Mouse (Mus musculus): ENCODE measurements around the gene Gm20388. TPM values are rescaled to one million over a fixed set of nuclear protein-coding genes. Genes with fewer than 3 reads are reported as not detected.

Gm20388 gene
- total RNA-seq, 1 experiment, result 27.0 TPM

DNA sequence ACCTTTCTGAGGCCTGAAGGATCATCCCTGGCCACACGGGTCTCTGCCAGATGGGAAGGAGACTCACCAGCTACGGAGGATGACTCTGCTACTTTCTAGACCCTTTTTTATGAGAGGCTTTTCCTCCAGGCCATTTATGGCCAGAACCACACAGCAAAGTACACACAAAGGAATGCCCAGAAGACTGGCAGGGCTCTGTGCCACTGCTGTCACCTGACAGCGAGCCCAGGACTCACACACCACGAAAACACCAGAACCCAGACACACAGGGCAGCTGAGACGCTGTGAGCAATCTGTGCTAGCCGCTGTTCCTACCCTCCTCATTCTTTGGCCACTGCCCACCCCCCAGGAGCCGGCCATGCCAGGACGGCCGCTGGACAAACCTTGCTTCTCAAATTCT is 4465.1 kb downstream of the Gm20388 start:
- TF ChIP-seq ZNF384 (IDR thresholded peaks at IDR 0.05; ENCODE audit: low read depth, low read length) (no peak), MAFK (IDR thresholded peaks at IDR 0.05; ENCODE audit: insufficient read depth, low read depth, low read length) (no peak), CHD2 (IDR thresholded peaks at IDR 0.05; ENCODE audit: low read depth, low read length) (no peak), HCFC1 (IDR thresholded peaks at IDR 0.05; ENCODE audit: borderline replicate concordance, insufficient read depth, low read length) (no peak), ZC3H11A (IDR thresholded peaks at IDR 0.05; ENCODE audit: borderline replicate concordance, low read depth, low read length) (no peak)
- in situ Hi-C loops (cut with MboI; ENCODE audit: low sequenced_read_pairs in 2 of 2, unreplicated experiment in 2 of 2), result no loop called here
- no peak overlapping the region for H3K4me3 ChIP-seq (ENCODE audit: insufficient read depth in 1 of 2, low read depth in 1 of 2, low read length in 2 of 2, poor library complexity in 1 of 2, severe bottlenecking in 1 of 2)
- peaks cover 0 to 2% of the 10 kb centered on the region in 2 experiments; a peak in 3 of 4 replicates for H3K4me1 ChIP-seq (ENCODE audit: control insufficient read depth in 2 of 2, insufficient read depth in 2 of 2, low read length in 2 of 2, poor library complexity in 1 of 2)
- no peaks in the 10 kb centered on the region for H3K36me3 ChIP-seq (ENCODE audit: control insufficient read depth, insufficient read depth, low read length, poor library complexity, severe bottlenecking)
- H3K9me3 ChIP-seq (ENCODE audit: control insufficient read depth, insufficient read depth, low read depth, low read length), result no peaks in the 10 kb centered on the region
- no peak overlapping the region for H3K9ac ChIP-seq (ENCODE audit: insufficient read depth, low read depth, low read length, poor library complexity, severe bottlenecking)
- H3K27ac ChIP-seq (ENCODE audit: insufficient read depth, low read depth, low read length, poor library complexity, severe bottlenecking), result no peak overlapping the region; the same call in 1 of the 2 replicates
- DNase-seq (ENCODE audit: low read depth, low spot score), result no peak

DNA sequence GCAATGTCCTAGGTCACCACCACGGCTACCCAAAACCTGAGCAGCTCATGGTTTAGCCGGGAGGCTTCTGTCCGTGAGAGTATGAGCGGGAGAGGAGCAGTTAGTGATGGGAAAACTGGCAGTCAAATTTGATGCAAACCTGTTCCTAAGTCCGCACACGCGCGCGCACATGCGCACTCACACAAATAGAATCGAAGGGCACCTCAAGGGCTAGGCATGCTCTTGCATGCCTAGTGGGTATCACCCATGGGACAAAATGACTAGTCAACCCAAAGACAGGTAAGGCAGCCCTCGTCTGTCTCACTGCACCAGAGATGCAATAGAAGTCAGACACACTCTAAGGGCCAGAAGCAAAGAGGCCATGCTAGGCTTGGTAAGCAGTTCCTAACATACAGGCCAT is 4465.8 kb downstream of the Gm20388 start:
- Histone ChIP-seq H3K4me1 (ENCODE audit: control insufficient read depth in 2 of 2, insufficient read depth in 2 of 2, low read length in 2 of 2, poor library complexity in 1 of 2) (peaks cover 0 to under 1% of the 10 kb centered on the region in 2 experiments; a peak in 3 of 4 replicates), H3K27ac (ENCODE audit: insufficient read depth, low read depth, low read length, poor library complexity, severe bottlenecking) (no peak overlapping the region)
- no peak for DNase-seq (ENCODE audit: low read depth, low spot score)

DNA sequence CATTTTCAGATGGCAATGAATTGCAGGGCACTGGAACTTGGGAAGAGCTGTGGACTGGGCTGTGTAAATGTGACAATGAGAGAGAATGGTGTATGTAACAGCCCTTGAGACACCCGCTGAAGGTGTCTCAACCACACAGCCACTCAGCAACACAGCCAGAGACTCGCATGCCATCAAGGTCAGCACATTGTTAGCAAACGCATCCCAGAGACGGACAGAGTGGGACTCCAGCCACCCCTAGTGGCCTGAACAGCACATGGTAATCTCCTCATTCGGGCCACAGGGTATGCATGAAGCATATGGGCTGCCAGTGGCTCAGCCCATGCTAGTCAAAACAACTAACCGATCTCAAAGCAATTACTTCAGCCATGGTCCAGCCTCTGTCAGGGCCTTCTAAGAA is 4468.6 kb downstream of the Gm20388 start:
- in situ Hi-C loops (cut with MboI; ENCODE audit: low sequenced_read_pairs in 2 of 2, unreplicated experiment in 2 of 2), result no loop called here
- Histone ChIP-seq H3K36me3 (ENCODE audit: control insufficient read depth, insufficient read depth, low read length, poor library complexity, severe bottlenecking) (no peaks in the 10 kb centered on the region), H3K4me1 (ENCODE audit: control insufficient read depth in 2 of 2, insufficient read depth in 2 of 2, low read length in 2 of 2, poor library complexity in 1 of 2) (no peaks in the 10 kb centered on the region; a peak in 2 of 4 replicates), H3K4me3 (ENCODE audit: insufficient read depth in 1 of 2, low read depth in 1 of 2, low read length in 2 of 2, poor library complexity in 1 of 2, severe bottlenecking in 1 of 2) (no peak overlapping the region), H3K9me3 (ENCODE audit: control insufficient read depth, insufficient read depth, low read depth, low read length) (no peaks in the 10 kb centered on the region), H3K27ac (ENCODE audit: insufficient read depth, low read depth, low read length, poor library complexity, severe bottlenecking) (peak overlapping the region; percentile 12; the same call in 1 of the 2 replicates), H3K9ac (ENCODE audit: insufficient read depth, low read depth, low read length, poor library complexity, severe bottlenecking) (no peak overlapping the region)
- no peak for DNase-seq (ENCODE audit: low read depth, low spot score)
- TF ChIP-seq HCFC1 (IDR thresholded peaks at IDR 0.05; ENCODE audit: borderline replicate concordance, insufficient read depth, low read length) (no peak), ZNF384 (IDR thresholded peaks at IDR 0.05; ENCODE audit: low read depth, low read length) (no peak), MAFK (IDR thresholded peaks at IDR 0.05; ENCODE audit: insufficient read depth, low read depth, low read length) (no peak), ZC3H11A (IDR thresholded peaks at IDR 0.05; ENCODE audit: borderline replicate concordance, low read depth, low read length) (no peak), CHD2 (IDR thresholded peaks at IDR 0.05; ENCODE audit: low read depth, low read length) (no peak)

More for the DNA sequence above, 4465.8 kb downstream of the Gm20388 start:
- in situ Hi-C loops (cut with MboI; ENCODE audit: low sequenced_read_pairs in 2 of 2, unreplicated experiment in 2 of 2), result no loop called here
- no peak for TF ChIP-seq ZNF384 (IDR thresholded peaks at IDR 0.05; ENCODE audit: low read depth, low read length)
- no peak for TF ChIP-seq CHD2 (IDR thresholded peaks at IDR 0.05; ENCODE audit: low read depth, low read length)
- no peak for TF ChIP-seq ZC3H11A (IDR thresholded peaks at IDR 0.05; ENCODE audit: borderline replicate concordance, low read depth, low read length)
- no peak for TF ChIP-seq HCFC1 (IDR thresholded peaks at IDR 0.05; ENCODE audit: borderline replicate concordance, insufficient read depth, low read length)
- no peak for TF ChIP-seq MAFK (IDR thresholded peaks at IDR 0.05; ENCODE audit: insufficient read depth, low read depth, low read length)
- Histone ChIP-seq H3K9ac (ENCODE audit: insufficient read depth, low read depth, low read length, poor library complexity, severe bottlenecking) (no peak overlapping the region), H3K36me3 (ENCODE audit: control insufficient read depth, insufficient read depth, low read length, poor library complexity, severe bottlenecking) (no peaks in the 10 kb centered on the region), H3K9me3 (ENCODE audit: control insufficient read depth, insufficient read depth, low read depth, low read length) (no peaks in the 10 kb centered on the region), H3K4me3 (ENCODE audit: insufficient read depth in 1 of 2, low read depth in 1 of 2, low read length in 2 of 2, poor library complexity in 1 of 2, severe bottlenecking in 1 of 2) (peak overlapping the region in 1 of 2 experiments; percentile 30; a peak in 1 of 4 replicates)

- Histone ChIP-seq H3K4me3 (ENCODE audit: insufficient read depth in 1 of 2, low read depth in 1 of 2, low read length in 2 of 2, poor library complexity in 1 of 2, severe bottlenecking in 1 of 2) (no peak overlapping the region), H3K9ac (ENCODE audit: insufficient read depth, low read depth, low read length, poor library complexity, severe bottlenecking) (no peak overlapping the region), H3K36me3 (ENCODE audit: control insufficient read depth, insufficient read depth, low read length, poor library complexity, severe bottlenecking) (no peaks in the 10 kb centered on the region), H3K9me3 (ENCODE audit: control insufficient read depth, insufficient read depth, low read depth, low read length) (peaks cover 8% of the 10 kb centered on the region; the same call in 1 of the 2 replicates), H3K27ac (ENCODE audit: insufficient read depth, low read depth, low read length, poor library complexity, severe bottlenecking) (no peak overlapping the region), H3K4me1 (ENCODE audit: control insufficient read depth in 2 of 2, insufficient read depth in 2 of 2, low read length in 2 of 2, poor library complexity in 1 of 2) (no peaks in the 10 kb centered on the region)
- TF ChIP-seq MAFK (IDR thresholded peaks at IDR 0.05; ENCODE audit: insufficient read depth, low read depth, low read length) (no peak), ZC3H11A (IDR thresholded peaks at IDR 0.05; ENCODE audit: borderline replicate concordance, low read depth, low read length) (no peak), HCFC1 (IDR thresholded peaks at IDR 0.05; ENCODE audit: borderline replicate concordance, insufficient read depth, low read length) (no peak), CHD2 (IDR thresholded peaks at IDR 0.05; ENCODE audit: low read depth, low read length) (no peak)
- in situ Hi-C loops (cut with MboI; ENCODE audit: low sequenced_read_pairs in 2 of 2, unreplicated experiment in 2 of 2), result no loop called here
- no peak for DNase-seq (ENCODE audit: low read depth, low spot score)
Measured at GRCm38 (mm10) chr8:124382235-124382634, 4471.6 kb downstream of the Gm20388 start.

DNA sequence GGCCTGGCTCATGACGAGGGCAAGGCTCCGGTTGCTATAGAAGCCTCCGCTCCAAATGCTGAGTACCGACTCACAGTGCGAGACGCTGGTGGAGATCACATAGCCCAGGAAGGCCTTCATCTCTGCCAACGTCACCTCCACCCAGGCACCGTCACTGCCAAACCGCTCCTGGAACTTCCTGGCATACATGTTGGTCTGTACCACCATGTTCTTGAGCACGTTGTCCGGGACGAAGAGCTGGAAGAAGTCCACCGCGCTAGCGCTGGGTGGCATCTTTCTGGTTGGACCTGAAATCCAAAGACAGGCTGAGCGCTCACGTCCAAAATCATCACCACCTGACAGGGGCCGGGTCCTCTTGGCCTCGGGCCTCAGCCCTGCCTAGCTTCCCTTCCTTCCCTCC is 4473.7 kb downstream of the Gm20388 start:
- H3K36me3 ChIP-seq (ENCODE audit: control insufficient read depth, insufficient read depth, low read length, poor library complexity, severe bottlenecking), result no peaks in the 10 kb centered on the region
- no peak overlapping the region for H3K4me3 ChIP-seq (ENCODE audit: insufficient read depth in 1 of 2, low read depth in 1 of 2, low read length in 2 of 2, poor library complexity in 1 of 2, severe bottlenecking in 1 of 2)
- peaks cover 8% of the 10 kb centered on the region; the same call in 1 of the 2 replicates for H3K9me3 ChIP-seq (ENCODE audit: control insufficient read depth, insufficient read depth, low read depth, low read length)
- H3K27ac ChIP-seq (ENCODE audit: insufficient read depth, low read depth, low read length, poor library complexity, severe bottlenecking), result no peak overlapping the region
- in situ Hi-C loops (cut with MboI; ENCODE audit: low sequenced_read_pairs in 2 of 2, unreplicated experiment in 2 of 2), result no loop called here
- no peak overlapping the region for H3K9ac ChIP-seq (ENCODE audit: insufficient read depth, low read depth, low read length, poor library complexity, severe bottlenecking)
- TF ChIP-seq ZC3H11A (IDR thresholded peaks at IDR 0.05; ENCODE audit: borderline replicate concordance, low read depth, low read length), result no peak
- H3K4me1 ChIP-seq (ENCODE audit: control insufficient read depth in 2 of 2, insufficient read depth in 2 of 2, low read length in 2 of 2, poor library complexity in 1 of 2), result no peaks in the 10 kb centered on the region
- DNase-seq (ENCODE audit: low read depth, low spot score), result no peak
